Comparison of ENCODE assay signal across 27 mouse cellular contexts in the genomic region with DNA sequence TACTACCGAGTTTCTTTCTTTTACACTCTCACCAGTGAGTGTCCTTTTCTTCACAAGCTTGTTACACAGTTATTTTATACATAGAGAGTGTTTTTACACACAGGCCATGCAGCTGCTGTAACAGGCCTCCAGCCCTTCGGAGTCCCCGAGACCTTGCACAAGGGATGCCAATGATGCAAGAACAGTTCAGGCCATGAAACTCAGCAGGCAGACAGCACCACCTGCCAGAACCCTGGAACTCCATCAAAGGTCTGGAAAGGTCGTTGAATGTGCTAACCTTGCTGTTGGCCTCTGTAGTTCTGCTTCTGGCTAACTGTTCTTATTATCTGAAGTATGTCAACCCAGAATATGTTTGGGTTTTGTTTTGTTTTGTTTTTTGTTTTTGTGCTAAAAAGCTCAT. TPM values are rescaled to one million over a fixed set of nuclear protein-coding genes. Genes with fewer than 3 reads are reported as not detected.
DNase-seq lines count a peak whose midpoint lies in the region; ATAC-seq and TF ChIP-seq lines count a peak whose summit lies in the region.
"Had no signal": no experiment of that assay in that cellular context is flagged by ENCODE, and none has a peak within 500 bp of the region (broad histone marks: within the 10 kb centered on the region; RNA-seq: fewer than 3 reads in every experiment).

No protein-coding gene starts in this region.

- H3K27me3 ChIP-seq in forebrain, embryonic 11.5 days (ENCODE audit: control insufficient read depth, insufficient read depth, low read length) = no peaks in the 10 kb centered on the region
- H3K27me3 ChIP-seq: embryonic facial prominence, embryonic 13.5 days; heart, embryonic 15.5 days; intestine, embryonic 15.5 days had no signal

- H3K4me2 ChIP-seq in forebrain, embryonic 11.5 days (ENCODE audit: low read depth, low read length, severe bottlenecking) = no peak overlapping the region
- H3K4me2 ChIP-seq: embryonic facial prominence, embryonic 13.5 days; forebrain, embryonic 13.5 days; heart, embryonic 11.5 days; heart, embryonic 15.5 days; hindbrain, embryonic 14.5 days; intestine, embryonic 15.5 days had no signal

- H3K4me1 ChIP-seq in forebrain, embryonic 11.5 days (replicated peaks; ENCODE audit: control insufficient read depth, insufficient read depth, low read length) = no peaks in the 10 kb centered on the region
- H3K4me1 ChIP-seq: embryonic facial prominence, embryonic 13.5 days; forebrain, embryonic 13.5 days; heart, embryonic 15.5 days; hindbrain, embryonic 10.5 days; intestine, embryonic 15.5 days had no signal

- no peak overlapping the region for H3K4me3 ChIP-seq in gastrocnemius, adult 2 months
- no peak overlapping the region for H3K4me3 ChIP-seq in forebrain, embryonic 11.5 days (ENCODE audit: low read depth, low read length)
- H3K4me3 ChIP-seq: embryonic facial prominence, embryonic 13.5 days; forebrain, embryonic 13.5 days; heart, adult 2 months; heart, embryonic 15.5 days; hindbrain, embryonic 10.5 days; intestine, embryonic 15.5 days had no signal

- H3K9ac ChIP-seq in forebrain, embryonic 11.5 days (ENCODE audit: low read length) = no peak overlapping the region
- H3K9ac ChIP-seq: embryonic facial prominence, embryonic 13.5 days; forebrain, embryonic 13.5 days; forebrain, postnatal 0 days; heart, embryonic 15.5 days; hindbrain, embryonic 14.5 days; intestine, embryonic 15.5 days had no signal

- H3K27ac ChIP-seq in gastrocnemius, adult 2 months = peak overlapping the region; percentile 35; the same call in 1 of the 2 replicates
- H3K27ac ChIP-seq in forebrain, embryonic 11.5 days (ENCODE audit: low read depth, low read length) = no peak overlapping the region
- H3K27ac ChIP-seq: embryonic facial prominence, embryonic 13.5 days; forebrain, embryonic 13.5 days; heart, adult 2 months; heart, embryonic 15.5 days; hindbrain, embryonic 10.5 days; hindbrain, embryonic 14.5 days; intestine, embryonic 15.5 days had no signal

- DNase-seq in gastrocnemius, adult 2 months = peak; percentile 39
- no peak for DNase-seq in gastrocnemius, postnatal 4 days (ENCODE audit: low spot score in 2 of 2)
- peak; percentile 21 for DNase-seq in 416B (ENCODE audit: low read depth)
- peak; percentile 72 for DNase-seq in adrenal gland, postnatal 10 days
- no peak for DNase-seq in forebrain, embryonic 11.5 days (ENCODE audit: low spot score)
- DNase-seq in frontal cortex, adult 2 months (ENCODE audit: extremely low spot score in 1 of 2, low spot score in 1 of 2) = no peak
- no peak for DNase-seq in urinary bladder, postnatal 25 days (ENCODE audit: low spot score)
- DNase-seq: B cell, adult 2 months; cerebellum, adult 11-12 months; cerebellum, adult 9-11 months; cerebellum, postnatal 36 days; forebrain, postnatal 0 days; gastrocnemius, postnatal 36 days; heart, adult 2 months; heart, postnatal 14 days; kidney, adult 18-20 months had no signal

- no peaks in the 10 kb centered on the region for H3K36me3 ChIP-seq in forebrain, embryonic 11.5 days (ENCODE audit: control insufficient read depth, insufficient read depth, low read length)
- H3K36me3 ChIP-seq: embryonic facial prominence, embryonic 13.5 days; G1E; heart, embryonic 15.5 days; hindbrain, embryonic 10.5 days; intestine, embryonic 15.5 days had no signal

- WGBS in forebrain, embryonic 11.5 days = 79% methylated on average over 4 of the region's 4 CpGs

- TF ChIP-seq CTCF in gastrocnemius, adult 2 months (IDR thresholded peaks at IDR 0.05) = no peak

- intact Hi-C loops in gastrocnemius, adult 2 months (cut with DNase I) = no loop called here

- peak; percentile 47; the same call in 1 of the 2 replicates for ATAC-seq in megakaryocyte progenitor cell, adult 5-6 weeks (replicated peaks; ENCODE audit: poor library complexity)
- no peak for ATAC-seq in forebrain, embryonic 11.5 days (replicated peaks; ENCODE audit: low FRiP score)
- ATAC-seq: activated CD4-positive, CD25-positive, alpha-beta regulatory T cell, adult 4 months; CD4-positive, CD25-positive, alpha-beta regulatory T cell, adult 4 months; forebrain, embryonic 13.5 days; forebrain, postnatal 0 days; intestine, embryonic 15.5 days had no signal

- H3K9me3 ChIP-seq in forebrain, embryonic 11.5 days (ENCODE audit: control insufficient read depth, low read length) = no peaks in the 10 kb centered on the region
- H3K9me3 ChIP-seq: embryonic facial prominence, embryonic 13.5 days; forebrain, embryonic 13.5 days; G1E; heart, embryonic 15.5 days; hindbrain, embryonic 10.5 days; intestine, embryonic 15.5 days had no signal

RNA-seq across cellular contexts. Expression of a gene that starts 8.5 kb away (rescaled TPM):
- total RNA-seq in gastrocnemius, adult 2 months (2021) = 10 to 100 TPM; 50.0 to 71.3 TPM
- total RNA-seq in gastrocnemius, postnatal 4 days (2021) = 10 to 100 TPM; 33.7 to 33.9 TPM
- total RNA-seq in adrenal gland, postnatal 10 days (2021) = 10 to 100 TPM; 80.4 to 85.2 TPM
- total RNA-seq in megakaryocyte progenitor cell, adult 5-6 weeks (2015) = 7.2 and 9.9 TPM in 2 replicates
- total RNA-seq in megakaryocyte progenitor cell, adult 5-6 weeks (2017) = 32.9 and 45.8 TPM in 2 replicates
- 43.5 and 47.5 TPM in 2 replicates for polyA plus RNA-seq in forebrain, embryonic 11.5 days (2014; fragmentation: Nextera tagmentation; extraction: Ambion mirVana)
- polyA plus RNA-seq in frontal cortex, adult 2 months (2012; rRNA removed) = 36.3 and 45.7 TPM in 2 replicates

Comparison
In these comparisons a context has a peak if more than half of its experiments do, and no peak if none do; other contexts are left out.
1. DNase-seq: peak in gastrocnemius, adult 2 months (single experiment), 416B (single experiment) and adrenal gland, postnatal 10 days (single experiment); none in gastrocnemius, postnatal 4 days (0 of 2), forebrain, embryonic 11.5 days (single experiment), frontal cortex, adult 2 months (0 of 2) and urinary bladder, postnatal 25 days (single experiment).